Mouse (Mus musculus): ENCODE measurements around the gene Stat1. TPM values are rescaled to one million over a fixed set of nuclear protein-coding genes. Genes with fewer than 3 reads are reported as not detected.

The Stat1 gene
- total RNA-seq, 1 experiment from 2014 or later: 167 TPM

DNA sequence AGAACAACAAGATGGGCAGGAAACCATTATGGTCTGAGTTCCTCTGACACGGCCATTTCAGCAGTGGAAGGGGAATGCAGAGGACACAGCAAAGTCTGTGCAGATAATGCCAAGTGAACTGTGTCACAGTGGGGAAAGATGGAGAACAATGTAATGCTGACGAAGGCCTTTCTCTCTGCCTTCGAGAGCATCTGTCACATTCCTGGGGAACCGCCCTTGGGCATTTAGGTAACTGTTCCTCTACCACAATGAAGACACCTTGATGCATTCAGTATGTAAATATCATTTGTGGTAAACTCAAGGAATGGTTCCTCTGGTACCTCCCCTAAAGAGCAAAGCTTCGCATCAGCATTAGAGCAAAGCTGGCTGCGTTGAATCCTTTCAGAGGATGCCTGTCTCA lies 8.1 kb downstream of the Stat1 start:
- ATAC-seq (replicated peaks; ENCODE audit: insufficient number of reproducible peaks, low FRiP score, low TSS enrichment, poor library complexity, severe bottlenecking): no peak

- ATAC-seq (replicated peaks; ENCODE audit: insufficient number of reproducible peaks, low FRiP score, low TSS enrichment, poor library complexity, severe bottlenecking): 0 out of 2 replicates have a peak, but pooled peaks have one; percentile 35
Measured at GRCm38 (mm10) chr1:52129794-52130193, 10.6 kb downstream of the Stat1 start.

- ATAC-seq (replicated peaks; ENCODE audit: insufficient number of reproducible peaks, low FRiP score, low TSS enrichment, poor library complexity, severe bottlenecking): no peak
Measured at GRCm38 (mm10) chr1:52131787-52132377, 12.6 kb downstream of the Stat1 start.

DNA sequence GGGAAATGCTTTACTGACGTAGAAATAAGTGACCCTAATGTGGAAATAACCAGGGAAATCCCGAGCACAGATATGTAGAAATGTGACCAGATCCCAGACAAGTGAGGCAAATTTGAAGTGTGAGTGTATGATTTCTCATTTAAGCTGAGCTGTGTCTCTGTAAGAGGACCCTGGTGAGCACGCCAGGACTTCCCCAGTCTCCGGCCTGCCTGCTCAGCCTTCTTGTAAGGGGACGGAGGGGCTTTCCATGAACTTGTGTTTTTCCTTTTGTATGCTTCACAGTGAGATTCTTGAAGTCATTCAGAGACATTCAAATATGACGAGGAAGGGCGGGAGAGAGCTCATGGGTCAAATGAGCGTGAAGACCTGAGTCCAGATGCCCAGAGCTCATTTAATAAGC lies 14.0 kb downstream of the Stat1 start:
- ATAC-seq (replicated peaks; ENCODE audit: insufficient number of reproducible peaks, low FRiP score, low TSS enrichment, poor library complexity, severe bottlenecking): no peak

DNA sequence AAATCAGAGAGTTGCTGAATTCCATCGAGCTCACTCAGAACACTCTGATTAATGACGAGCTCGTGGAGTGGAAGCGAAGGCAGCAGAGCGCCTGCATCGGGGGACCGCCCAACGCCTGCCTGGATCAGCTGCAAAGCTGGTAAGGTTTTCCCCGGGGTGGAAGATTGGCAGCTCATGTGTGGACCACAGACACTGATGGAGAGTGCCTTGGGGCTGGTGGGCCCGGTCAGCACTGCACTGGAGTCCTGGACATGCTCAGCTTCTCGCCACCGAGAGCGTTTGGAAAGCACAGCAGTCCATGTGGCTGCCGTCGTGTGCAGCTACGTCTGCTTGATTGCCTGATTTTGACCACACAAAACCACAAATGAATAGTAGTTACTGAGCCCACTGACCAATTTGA lies 18.1 kb downstream of the Stat1 start:
- no peak for ATAC-seq (replicated peaks; ENCODE audit: insufficient number of reproducible peaks, low FRiP score, low TSS enrichment, poor library complexity, severe bottlenecking)

DNA sequence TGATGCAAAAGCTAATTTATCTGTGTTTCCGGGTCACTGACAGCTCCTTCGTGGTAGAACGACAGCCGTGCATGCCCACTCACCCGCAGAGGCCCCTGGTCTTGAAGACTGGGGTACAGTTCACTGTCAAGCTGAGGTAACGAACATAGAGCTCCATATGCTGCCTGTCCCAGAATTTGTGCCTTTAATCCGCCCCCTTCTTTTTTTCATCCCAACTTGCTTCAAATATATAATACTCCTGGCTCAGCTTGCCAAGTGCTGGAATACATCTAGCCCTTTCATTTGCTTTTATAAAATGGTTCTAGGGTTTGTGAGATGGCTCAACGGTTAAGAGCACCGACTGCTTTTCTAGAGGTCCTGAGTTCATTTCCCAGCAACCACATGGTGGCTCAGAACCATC lies 21.3 kb downstream of the Stat1 start:
- no peak for ATAC-seq (replicated peaks; ENCODE audit: insufficient number of reproducible peaks, low FRiP score, low TSS enrichment, poor library complexity, severe bottlenecking)

DNA sequence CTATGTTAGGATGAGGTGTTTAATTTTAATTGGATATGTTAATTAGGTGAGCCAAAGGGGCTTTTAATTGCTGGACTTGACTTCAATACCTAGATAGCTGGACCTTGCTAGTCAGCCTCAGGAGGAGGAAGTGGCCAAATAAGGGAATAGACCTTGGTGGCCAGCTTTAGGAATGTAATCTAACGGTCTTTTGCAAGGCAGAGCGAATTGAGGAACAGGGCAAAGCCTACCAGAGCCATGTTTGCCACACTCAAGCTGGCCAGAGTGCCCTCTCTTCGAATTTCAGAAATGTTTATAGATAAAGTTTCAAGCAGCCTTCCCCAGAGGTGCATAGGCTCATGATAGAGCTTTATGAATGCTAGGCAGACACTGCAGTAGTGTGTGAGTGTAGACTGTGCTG lies 22.2 kb downstream of the Stat1 start:
- no peak for ATAC-seq (replicated peaks; ENCODE audit: insufficient number of reproducible peaks, low FRiP score, low TSS enrichment, poor library complexity, severe bottlenecking)

- ATAC-seq (replicated peaks; ENCODE audit: insufficient number of reproducible peaks, low FRiP score, low TSS enrichment, poor library complexity, severe bottlenecking): no peak
Measured at GRCm38 (mm10) chr1:52142117-52142516, 22.9 kb downstream of the Stat1 start.

DNA sequence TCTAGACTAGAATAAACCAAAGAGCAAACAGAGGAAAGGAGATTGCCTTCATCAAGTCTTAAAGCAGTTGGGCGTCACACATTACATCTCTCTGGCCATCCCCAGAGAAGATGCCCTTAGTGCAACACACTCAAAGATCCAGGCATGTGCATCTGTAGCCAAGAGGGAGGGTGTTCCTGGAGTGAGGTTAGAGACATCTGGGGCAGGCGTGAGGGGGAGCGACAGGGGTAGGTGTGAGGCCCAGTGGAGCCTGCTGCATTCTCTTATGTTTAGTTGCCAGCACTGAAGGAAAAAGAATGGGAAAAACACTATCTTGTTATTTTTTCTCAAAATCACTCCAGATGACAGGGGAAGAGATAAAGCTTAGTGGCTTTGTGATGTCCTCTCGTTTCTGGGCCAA lies 24.0 kb downstream of the Stat1 start:
- no peak for ATAC-seq (replicated peaks; ENCODE audit: insufficient number of reproducible peaks, low FRiP score, low TSS enrichment, poor library complexity, severe bottlenecking)

DNA sequence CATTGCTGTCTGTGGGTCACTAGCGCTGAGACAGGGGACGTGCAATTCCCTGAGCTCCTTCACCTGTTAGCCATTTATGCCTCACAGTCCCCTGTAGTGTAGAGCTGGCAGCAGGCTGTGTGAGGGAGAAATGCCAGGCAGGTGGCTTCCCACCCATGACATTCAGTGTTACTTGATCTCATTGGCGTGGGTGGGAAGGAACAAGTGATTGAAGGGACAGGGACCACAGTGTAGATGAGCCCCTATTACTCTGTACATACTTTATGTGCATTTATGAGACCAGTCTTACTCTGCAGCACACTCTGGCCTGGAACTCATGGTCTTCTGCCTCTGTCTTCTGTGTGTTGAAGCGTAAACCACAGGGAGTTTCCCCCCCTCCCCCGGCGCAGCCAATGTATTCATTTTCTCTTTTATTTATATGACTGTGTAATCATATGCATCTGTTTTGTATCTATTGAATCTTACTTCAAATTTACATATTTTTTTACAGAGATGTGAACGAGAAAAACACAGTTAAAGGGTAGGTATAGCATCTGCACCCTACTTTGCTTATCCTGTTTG lies 24.4 kb downstream of the Stat1 start:
- no peak for ATAC-seq (replicated peaks; ENCODE audit: insufficient number of reproducible peaks, low FRiP score, low TSS enrichment, poor library complexity, severe bottlenecking)

DNA sequence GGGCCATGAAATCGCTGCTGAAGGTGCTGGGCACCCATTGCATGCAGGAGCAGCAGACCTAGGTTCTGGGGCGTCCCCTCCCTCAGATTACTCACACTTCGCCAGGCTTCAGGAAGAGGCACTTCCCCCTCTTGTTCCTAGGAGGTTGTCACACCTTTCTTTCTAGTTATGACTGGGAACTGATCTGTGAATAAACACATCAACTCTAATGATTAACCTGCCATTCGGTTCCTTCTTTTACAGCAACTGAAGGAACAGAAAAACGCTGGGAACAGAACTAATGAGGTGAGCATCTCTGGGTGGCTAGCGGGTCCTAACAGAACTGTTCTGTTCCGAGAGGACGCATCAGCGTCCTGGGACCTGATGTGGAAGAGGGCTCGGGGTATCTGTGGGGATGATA lies 25.7 kb downstream of the Stat1 start:
- ATAC-seq (replicated peaks; ENCODE audit: insufficient number of reproducible peaks, low FRiP score, low TSS enrichment, poor library complexity, severe bottlenecking): no peak

GRCm38 (mm10) chr1:52146214-52146970 lies 27.2 kb downstream of the Stat1 start:
- no peak for ATAC-seq (replicated peaks; ENCODE audit: insufficient number of reproducible peaks, low FRiP score, low TSS enrichment, poor library complexity, severe bottlenecking)

DNA sequence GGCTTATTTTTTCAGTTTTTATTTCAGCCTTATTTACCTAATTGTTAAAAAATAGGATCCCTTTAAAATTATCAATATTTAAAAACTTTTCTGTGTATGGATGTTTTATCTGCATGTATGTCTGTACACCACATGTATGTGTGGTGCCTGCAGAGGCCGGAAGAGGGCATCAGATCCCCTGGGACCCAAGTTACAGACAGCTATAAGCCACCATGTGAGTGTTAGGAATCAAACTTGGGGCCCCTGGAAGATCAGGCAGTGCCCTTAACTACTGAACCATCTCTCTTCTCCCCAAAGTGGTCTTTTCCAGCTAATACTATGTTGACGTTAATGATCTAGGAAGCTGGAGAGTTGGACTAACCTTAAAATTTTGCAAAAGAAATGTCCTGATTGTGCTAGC lies 28.2 kb downstream of the Stat1 start:
- no peak for ATAC-seq (replicated peaks; ENCODE audit: insufficient number of reproducible peaks, low FRiP score, low TSS enrichment, poor library complexity, severe bottlenecking)

DNA sequence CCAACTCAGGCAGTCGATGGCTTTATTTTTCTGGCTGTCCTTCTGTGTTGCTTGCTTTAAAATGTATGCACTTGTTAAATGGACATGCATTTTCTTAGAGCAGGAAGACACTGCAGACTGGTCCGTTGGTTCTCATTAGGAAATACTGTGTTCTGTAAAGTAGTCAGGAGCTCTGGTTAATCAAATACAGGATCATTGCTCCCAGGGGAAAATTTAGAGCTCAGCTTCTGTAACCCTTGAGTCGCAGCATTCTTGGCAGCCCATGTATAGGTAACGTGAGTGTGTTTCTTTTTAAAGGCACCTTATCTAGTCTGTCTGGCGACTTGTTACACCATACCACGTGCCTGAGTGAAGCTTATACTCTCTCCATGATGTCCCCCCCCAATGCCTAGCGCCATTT lies 28.9 kb downstream of the Stat1 start:
- ATAC-seq (replicated peaks; ENCODE audit: insufficient number of reproducible peaks, low FRiP score, low TSS enrichment, poor library complexity, severe bottlenecking): no peak

GRCm38 (mm10) chr1:52148696-52149095 lies 29.5 kb downstream of the Stat1 start:
- ATAC-seq (replicated peaks; ENCODE audit: insufficient number of reproducible peaks, low FRiP score, low TSS enrichment, poor library complexity, severe bottlenecking): no peak

GRCm38 (mm10) chr1:52149934-52150346 lies 30.7 kb downstream of the Stat1 start:
- no peak for ATAC-seq (replicated peaks; ENCODE audit: insufficient number of reproducible peaks, low FRiP score, low TSS enrichment, poor library complexity, severe bottlenecking)

GRCm38 (mm10) chr1:52150676-52151075 lies 31.4 kb downstream of the Stat1 start:
- ATAC-seq (replicated peaks; ENCODE audit: insufficient number of reproducible peaks, low FRiP score, low TSS enrichment, poor library complexity, severe bottlenecking): no peak

GRCm38 (mm10) chr1:52151166-52151565 lies 31.9 kb downstream of the Stat1 start:
- no peak for ATAC-seq (replicated peaks; ENCODE audit: insufficient number of reproducible peaks, low FRiP score, low TSS enrichment, poor library complexity, severe bottlenecking)

DNA sequence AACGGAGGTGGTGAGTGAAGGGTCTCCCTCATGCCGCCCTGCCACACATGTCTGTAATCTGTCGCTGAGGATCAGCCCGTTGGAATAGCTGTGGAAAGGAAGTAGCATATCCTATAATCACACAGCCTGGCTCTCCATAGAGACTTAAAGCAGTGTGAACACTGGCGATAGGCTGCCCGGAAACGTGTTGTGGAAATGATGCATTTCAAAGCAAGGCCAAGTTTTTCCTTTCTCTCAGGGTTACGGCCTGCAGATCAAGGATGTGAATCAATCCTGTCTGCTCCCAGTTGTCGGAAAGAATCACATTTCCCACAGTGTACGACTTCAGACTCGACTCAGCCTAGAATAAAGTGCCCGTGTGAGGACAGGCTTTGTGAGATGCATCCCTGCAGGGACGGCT lies 33.1 kb downstream of the Stat1 start:
- no peak for ATAC-seq (replicated peaks; ENCODE audit: insufficient number of reproducible peaks, low FRiP score, low TSS enrichment, poor library complexity, severe bottlenecking)

- ATAC-seq (replicated peaks; ENCODE audit: insufficient number of reproducible peaks, low FRiP score, low TSS enrichment, poor library complexity, severe bottlenecking): no peak
Measured at GRCm38 (mm10) chr1:52152936-52153335, 33.7 kb downstream of the Stat1 start.

Measured in monocyte, adult 5-6 weeks (primary cell).